Mouse (Mus musculus) small intestine, adult 2 months (tissue): Measurements from ENCODE around the gene Ppm1g.

Experiments
- CTCF ChIP-seq: fragments of 200-500 bp; IDR thresholded peaks from 2 replicates; pipeline ENCODE4 v1.5.1; 2012; ENCODE audit warnings: low read depth, mild to moderate bottlenecking, control low read depth, inconsistent platforms, low read length, moderate library complexity, mixed read lengths; ENCODE audit not compliant: insufficient replicate concordance, insufficient read length; ENCODE audit errors: extremely low read depth
- POLR2A ChIP-seq: fragments of 200-500 bp; IDR thresholded peaks from 2 replicates; pipeline ENCODE4 v1.6.1; 2012; ENCODE audit warnings: low read depth, mild to moderate bottlenecking, control low read depth, inconsistent platforms, low read length, moderate library complexity

GRCm38 (mm10) chr5:31218294-31218693, 2.2 kb downstream of the Ppm1g start:
- TF ChIP-seq CTCF (no peak), POLR2A (no peak)
